Mouse (Mus musculus): ENCODE results near the gene Dpy19l3. TPM values are rescaled to one million over a fixed set of nuclear protein-coding genes. Genes with fewer than 3 reads are reported as not detected.

Dpy19l3 gene
- total RNA-seq (2023): 10 to 100 TPM; 20.8 to 21.4 TPM

GRCm38 (mm10) chr7:35754033-35754885, at the start of gene Dpy19l3:
Gene Dpy19l3, minus strand, starts transcription at chr7:35754454.

GRCm38 (mm10) chr7:35802906-35803595, 48.8 kb upstream of the Dpy19l3 start, which contains the start of gene Zfp507:
Gene Zfp507, minus strand, starts transcription at chr7:35803003.

GRCm38 (mm10) chr7:35647101-35647698, 107.1 kb downstream of the Dpy19l3 start, which contains the start of gene Pdcd5:
Gene Pdcd5, minus strand, starts transcription at chr7:35647521.

Other genes starting within 250 kb of the Dpy19l3 start
- gene Tdrd12, start 216.7 kb downstream of the Dpy19l3 start, total RNA-seq (2023): not detected
- 10 to 100 TPM; 12.0 to 15.9 TPM for gene Nudt19, start 198.2 kb downstream of the Dpy19l3 start, total RNA-seq (2023)
- under 1 TPM; 0.29 to 0.42 TPM for gene Rgs9bp, start 168.9 kb downstream of the Dpy19l3 start, total RNA-seq (2023)
- 10 to 100 TPM; 31.6 to 35.1 TPM for gene Ankrd27, start 168.2 kb downstream of the Dpy19l3 start, total RNA-seq (2023)
- 10 to 100 TPM; 26.8 to 30.2 TPM for gene Pdcd5, start 106.9 kb downstream of the Dpy19l3 start, total RNA-seq (2023)
- gene Zfp507, start 48.5 kb upstream of the Dpy19l3 start, total RNA-seq (2023): 1 to 10 TPM; 5.9 to 7.9 TPM